Mouse (Mus musculus): ENCODE measurements around the gene Crtc1. TPM values are rescaled to one million over a fixed set of nuclear protein-coding genes. Genes with fewer than 3 reads are reported as not detected.

Crtc1 gene
- polyA plus RNA-seq, 1 experiment from 2014 or later = 23.4 TPM

- no peak for DNase-seq (ENCODE audit: low spot score)
- no peak for ATAC-seq (replicated peaks; ENCODE audit: low FRiP score, low TSS enrichment, low read depth)
- Histone ChIP-seq H3K4me1 (replicated peaks; ENCODE audit: control insufficient read depth, insufficient read depth, low read length) (peaks cover 7% of the 10 kb centered on the region), H3K27me3 (replicated peaks; ENCODE audit: control insufficient read depth, insufficient read depth, low read length) (no peaks in the 10 kb centered on the region), H3K27ac (ENCODE audit: low read depth) (no peak overlapping the region), H3K4me3 (ENCODE audit: low read depth, low read length) (no peak overlapping the region), H3K9ac (ENCODE audit: low read length) (no peak overlapping the region), H3K4me2 (ENCODE audit: low read length) (no peak overlapping the region), H3K9me3 (ENCODE audit: control insufficient read depth, low read length) (no peaks in the 10 kb centered on the region), H3K36me3 (ENCODE audit: control insufficient read depth, insufficient read depth, low read length) (no peaks in the 10 kb centered on the region)
- 78% methylated on average over 4 of the region's 4 CpGs for WGBS
Observed at GRCm38 (mm10) chr8:70443326-70443725, 3.9 kb upstream of the Crtc1 start.

- ATAC-seq (replicated peaks; ENCODE audit: low FRiP score, low TSS enrichment, low read depth) (no peak), DNase-seq (ENCODE audit: low spot score) (no peak)
- H3K36me3 ChIP-seq (ENCODE audit: control insufficient read depth, insufficient read depth, low read length) = no peaks in the 10 kb centered on the region
- no peak overlapping the region for H3K27ac ChIP-seq (ENCODE audit: low read depth)
- H3K27me3 ChIP-seq (replicated peaks; ENCODE audit: control insufficient read depth, insufficient read depth, low read length) = no peaks in the 10 kb centered on the region
- H3K4me2 ChIP-seq (ENCODE audit: low read length) = no peak overlapping the region
- H3K9ac ChIP-seq (ENCODE audit: low read length) = no peak overlapping the region
- H3K9me3 ChIP-seq (ENCODE audit: control insufficient read depth, low read length) = no peaks in the 10 kb centered on the region
- 63% methylated on average over 3 of the region's 3 CpGs for WGBS
- peaks cover 8% of the 10 kb centered on the region for H3K4me1 ChIP-seq (replicated peaks; ENCODE audit: control insufficient read depth, insufficient read depth, low read length)
- H3K4me3 ChIP-seq (ENCODE audit: low read depth, low read length) = no peak overlapping the region
Observed at GRCm38 (mm10) chr8:70441565-70441964, 2.2 kb upstream of the Crtc1 start.

- no peak for DNase-seq (ENCODE audit: low spot score)
- H3K4me3 ChIP-seq (ENCODE audit: low read depth, low read length) = peak overlapping the region; percentile 68
- no peak for ATAC-seq (replicated peaks; ENCODE audit: low FRiP score, low TSS enrichment, low read depth)
- 49% methylated on average over 3 of the region's 3 CpGs for WGBS
- peaks cover 8% of the 10 kb centered on the region for H3K4me1 ChIP-seq (replicated peaks; ENCODE audit: control insufficient read depth, insufficient read depth, low read length)
- no peaks in the 10 kb centered on the region for H3K36me3 ChIP-seq (ENCODE audit: control insufficient read depth, insufficient read depth, low read length)
- H3K27me3 ChIP-seq (replicated peaks; ENCODE audit: control insufficient read depth, insufficient read depth, low read length) = no peaks in the 10 kb centered on the region
- H3K9me3 ChIP-seq (ENCODE audit: control insufficient read depth, low read length) = no peaks in the 10 kb centered on the region
- no peak overlapping the region for H3K27ac ChIP-seq (ENCODE audit: low read depth)
- peak overlapping the region; percentile 81 for H3K4me2 ChIP-seq (ENCODE audit: low read length)
- no peak overlapping the region for H3K9ac ChIP-seq (ENCODE audit: low read length)
Observed at GRCm38 (mm10) chr8:70440246-70440645, 867 bp upstream of the Crtc1 start.

- H3K4me1 ChIP-seq (replicated peaks; ENCODE audit: control insufficient read depth, insufficient read depth, low read length) = peaks cover 8% of the 10 kb centered on the region
- H3K9me3 ChIP-seq (ENCODE audit: control insufficient read depth, low read length) = no peaks in the 10 kb centered on the region
- H3K9ac ChIP-seq (ENCODE audit: low read length) = peak overlapping the region; percentile 44
- H3K4me2 ChIP-seq (ENCODE audit: low read length) = peak overlapping the region; percentile 81
- peak overlapping the region; percentile 68 for H3K4me3 ChIP-seq (ENCODE audit: low read depth, low read length)
- no peak; the same call in 1 of the 2 replicates for ATAC-seq (replicated peaks; ENCODE audit: low FRiP score, low TSS enrichment, low read depth)
- no peak overlapping the region for H3K27ac ChIP-seq (ENCODE audit: low read depth)
- DNase-seq (ENCODE audit: low spot score) = no peak
- no peaks in the 10 kb centered on the region for H3K27me3 ChIP-seq (replicated peaks; ENCODE audit: control insufficient read depth, insufficient read depth, low read length)
- H3K36me3 ChIP-seq (ENCODE audit: control insufficient read depth, insufficient read depth, low read length) = no peaks in the 10 kb centered on the region
- WGBS = 1% methylated on average over 7 of the region's 7 CpGs
Observed at GRCm38 (mm10) chr8:70439848-70440179, 435 bp upstream of the Crtc1 start.

GRCm38 (mm10) chr8:70438423-70438822 lies 956 bp downstream of the Crtc1 start:
- whole genome bisulfite sequencing = 82% methylated on average over 2 of the region's 2 CpGs
- H3K9ac ChIP-seq (ENCODE audit: low read length) = no peak overlapping the region
- peaks cover 8% of the 10 kb centered on the region for H3K4me1 ChIP-seq (replicated peaks; ENCODE audit: control insufficient read depth, insufficient read depth, low read length)
- no peak for ATAC-seq (replicated peaks; ENCODE audit: low FRiP score, low TSS enrichment, low read depth)
- no peak overlapping the region for H3K27ac ChIP-seq (ENCODE audit: low read depth)
- no peaks in the 10 kb centered on the region for H3K36me3 ChIP-seq (ENCODE audit: control insufficient read depth, insufficient read depth, low read length)
- no peaks in the 10 kb centered on the region for H3K27me3 ChIP-seq (replicated peaks; ENCODE audit: control insufficient read depth, insufficient read depth, low read length)
- H3K4me2 ChIP-seq (ENCODE audit: low read length) = peak overlapping the region; percentile 81
- H3K9me3 ChIP-seq (ENCODE audit: control insufficient read depth, low read length) = no peaks in the 10 kb centered on the region
- DNase-seq (ENCODE audit: low spot score) = no peak
- H3K4me3 ChIP-seq (ENCODE audit: low read depth, low read length) = no peak overlapping the region

- Histone ChIP-seq H3K4me1 (replicated peaks; ENCODE audit: control insufficient read depth, insufficient read depth, low read length) (peaks cover 8% of the 10 kb centered on the region), H3K9me3 (ENCODE audit: control insufficient read depth, low read length) (no peaks in the 10 kb centered on the region), H3K9ac (ENCODE audit: low read length) (no peak overlapping the region), H3K27ac (ENCODE audit: low read depth) (no peak overlapping the region), H3K4me3 (ENCODE audit: low read depth, low read length) (no peak overlapping the region), H3K36me3 (ENCODE audit: control insufficient read depth, insufficient read depth, low read length) (no peaks in the 10 kb centered on the region), H3K27me3 (replicated peaks; ENCODE audit: control insufficient read depth, insufficient read depth, low read length) (no peaks in the 10 kb centered on the region), H3K4me2 (ENCODE audit: low read length) (no peak overlapping the region)
- DNase-seq (ENCODE audit: low spot score) (no peak), ATAC-seq (replicated peaks; ENCODE audit: low FRiP score, low TSS enrichment, low read depth) (no peak)
- 92% methylated on average over 5 of the region's 5 CpGs for WGBS
Observed at GRCm38 (mm10) chr8:70435156-70435555, 4.2 kb downstream of the Crtc1 start.

GRCm38 (mm10) chr8:70432991-70433536 lies 6.3 kb downstream of the Crtc1 start:
- no peak overlapping the region for H3K4me3 ChIP-seq (ENCODE audit: low read depth, low read length)
- H3K4me1 ChIP-seq (replicated peaks; ENCODE audit: control insufficient read depth, insufficient read depth, low read length) = no peaks in the 10 kb centered on the region
- H3K9ac ChIP-seq (ENCODE audit: low read length) = no peak overlapping the region
- DNase-seq (ENCODE audit: low spot score) (no peak), ATAC-seq (replicated peaks; ENCODE audit: low FRiP score, low TSS enrichment, low read depth) (no peak)
- H3K4me2 ChIP-seq (ENCODE audit: low read length) = no peak overlapping the region
- H3K27me3 ChIP-seq (replicated peaks; ENCODE audit: control insufficient read depth, insufficient read depth, low read length) = no peaks in the 10 kb centered on the region
- H3K9me3 ChIP-seq (ENCODE audit: control insufficient read depth, low read length) = no peaks in the 10 kb centered on the region
- no peaks in the 10 kb centered on the region for H3K36me3 ChIP-seq (ENCODE audit: control insufficient read depth, insufficient read depth, low read length)
- WGBS = 48% methylated on average over 4 of the region's 4 CpGs
- no peak overlapping the region for H3K27ac ChIP-seq (ENCODE audit: low read depth)

GRCm38 (mm10) chr8:70431213-70431612 lies 8.2 kb downstream of the Crtc1 start:
- Histone ChIP-seq H3K9ac (ENCODE audit: low read length) (no peak overlapping the region), H3K4me3 (ENCODE audit: low read depth, low read length) (no peak overlapping the region), H3K4me1 (replicated peaks; ENCODE audit: control insufficient read depth, insufficient read depth, low read length) (no peaks in the 10 kb centered on the region), H3K36me3 (ENCODE audit: control insufficient read depth, insufficient read depth, low read length) (no peaks in the 10 kb centered on the region), H3K27me3 (replicated peaks; ENCODE audit: control insufficient read depth, insufficient read depth, low read length) (no peaks in the 10 kb centered on the region), H3K9me3 (ENCODE audit: control insufficient read depth, low read length) (no peaks in the 10 kb centered on the region), H3K4me2 (ENCODE audit: low read length) (no peak overlapping the region), H3K27ac (ENCODE audit: low read depth) (no peak overlapping the region)
- ATAC-seq (replicated peaks; ENCODE audit: low FRiP score, low TSS enrichment, low read depth) (no peak), DNase-seq (ENCODE audit: low spot score) (no peak)
- WGBS = 97% methylated on average over 4 of the region's 4 CpGs

- no peak overlapping the region for H3K9ac ChIP-seq (ENCODE audit: low read length)
- no peak overlapping the region for H3K4me2 ChIP-seq (ENCODE audit: low read length)
- no peak overlapping the region for H3K4me3 ChIP-seq (ENCODE audit: low read depth, low read length)
- no peaks in the 10 kb centered on the region for H3K27me3 ChIP-seq (replicated peaks; ENCODE audit: control insufficient read depth, insufficient read depth, low read length)
- WGBS = 91% methylated on average over 2 of the region's 2 CpGs
- H3K4me1 ChIP-seq (replicated peaks; ENCODE audit: control insufficient read depth, insufficient read depth, low read length) = no peaks in the 10 kb centered on the region; the same call in 1 of the 2 replicates
- no peak for DNase-seq (ENCODE audit: low spot score)
- H3K36me3 ChIP-seq (ENCODE audit: control insufficient read depth, insufficient read depth, low read length) = no peaks in the 10 kb centered on the region
- no peaks in the 10 kb centered on the region for H3K9me3 ChIP-seq (ENCODE audit: control insufficient read depth, low read length)
- no peak for ATAC-seq (replicated peaks; ENCODE audit: low FRiP score, low TSS enrichment, low read depth)
- no peak overlapping the region for H3K27ac ChIP-seq (ENCODE audit: low read depth)
Observed at GRCm38 (mm10) chr8:70426300-70426907, 13.0 kb downstream of the Crtc1 start.

Measured in intestine, embryonic 14.5 days (tissue).